Mouse (Mus musculus) liver, embryonic 15.5 days (tissue): Measurements from ENCODE around the gene Cyp2d10. TPM values are rescaled to one million over a fixed set of nuclear protein-coding genes. Genes with fewer than 3 reads are reported as not detected.
A peak's percentile ranks its signal among the peaks of the same experiment; 100 is the strongest.
"Not testable (repeated sequence)": the region's sequence is repeated elsewhere in the genome, so short reads cannot be mapped to it uniquely, and the experiment has no call there.

Source experiments
- ATAC-seq: fragments of 200-750 bp; cut with Nextera tagmentation; 2 replicates; pipeline ENCODE4 v1.8.0; 2017; ENCODE audit warnings: moderate number of reproducible peaks, mild to moderate bottlenecking, moderate library complexity; ENCODE audit not compliant: insufficient read depth
- H3K27ac ChIP-seq: fragments of 300-500 bp; sonication (generic); replicated peaks from 2 replicates; pipeline ENCODE4 v1.5.1; 2015; ENCODE audit warnings: mild to moderate bottlenecking, inconsistent platforms
- H3K27me3 ChIP-seq: fragments of 300-500 bp; sonication (generic); 2 replicates; pipeline ENCODE4 v1.6.1; 2015; ENCODE audit warnings: mild to moderate bottlenecking, inconsistent platforms
- H3K36me3 ChIP-seq: fragments of 300-500 bp; sonication (generic); replicated peaks from 2 replicates; pipeline ENCODE4 v1.6.1; 2015; ENCODE audit warnings: moderate library complexity, mild to moderate bottlenecking, inconsistent platforms
- H3K4me1 ChIP-seq: fragments of 300-500 bp; sonication (generic); replicated peaks from 2 replicates; pipeline ENCODE4 v1.6.1; 2015; ENCODE audit warnings: inconsistent platforms
- H3K4me2 ChIP-seq: fragments of 300-500 bp; sonication (generic); 2 replicates; pipeline ENCODE4 v1.6.1; 2015; ENCODE audit warnings: moderate library complexity, mild to moderate bottlenecking, inconsistent platforms
- H3K4me3 ChIP-seq: fragments of 300-500 bp; sonication (generic); replicated peaks from 2 replicates; pipeline ENCODE4 v1.5.1; 2015; ENCODE audit warnings: mild to moderate bottlenecking, inconsistent platforms
- H3K9ac ChIP-seq: fragments of 300-500 bp; sonication (generic); 2 replicates; pipeline ENCODE4 v1.6.1; 2015; ENCODE audit warnings: moderate library complexity, mild to moderate bottlenecking, inconsistent platforms
- H3K9me3 ChIP-seq: fragments of 300-500 bp; sonication (generic); replicated peaks from 2 replicates; pipeline ENCODE4 v1.6.1; 2016; ENCODE audit warnings: inconsistent platforms
- WGBS: fragments of 180-500 bp; shearing (Covaris S2); methylation state at CpG from one replicate; pipeline ENCODE4 v1.1.7; 2015; ENCODE audit warnings: mixed read lengths; ENCODE audit not compliant: insufficient replicate concordance; 5-methylcytosine and 5-hydroxymethylcytosine counted together
- polyA plus RNA-seq: library from polyadenylated mRNA; unstranded; fragments of >200 nt; fragmentation: Nextera tagmentation; extraction: Ambion mirVana; gene quantifications from 2 replicates; pipeline ENCODE4 v1.2.1, GENCODE M21; 2015

Gene Cyp2d10
- polyA plus RNA-seq, 1 experiment from 2014 or later, result 52.7 TPM

DNA sequence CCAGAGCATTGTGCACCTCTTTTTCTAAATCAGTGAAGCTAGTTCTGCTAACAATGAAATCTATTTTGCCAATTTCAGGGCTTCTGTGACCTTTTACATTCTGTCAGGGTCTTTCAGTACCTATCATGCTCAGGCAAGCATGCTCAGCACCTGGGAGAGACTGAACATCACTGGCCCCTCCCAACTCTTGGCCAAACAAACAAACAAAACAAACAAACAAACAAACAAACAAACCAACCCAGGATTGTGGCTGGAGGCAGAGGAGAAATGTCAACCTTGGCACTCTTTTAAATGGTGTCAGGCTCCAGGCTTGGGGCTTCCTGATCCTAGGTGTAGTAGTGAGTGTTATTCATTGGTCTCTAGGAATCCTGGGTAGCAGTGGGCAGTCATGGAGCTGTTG lies 26.1 kb upstream of the Cyp2d10 start, which contains the start of gene Cyp2d9:
Cyp2d9 (plus strand) TSS at position 301 of the 400 bp plus-strand sequence.
- no peak within 1 kb of the TSS for H3K9ac ChIP-seq
- no peaks in the 10 kb centered on the region for H3K27me3 ChIP-seq
- no peak within 1 kb of the TSS for H3K27ac ChIP-seq
- no peak within 1 kb of the TSS for H3K4me3 ChIP-seq
- no peak within 1 kb of the TSS for H3K4me2 ChIP-seq
- no peaks in the 10 kb centered on the region for H3K9me3 ChIP-seq
- H3K36me3 ChIP-seq, result no peaks in the 10 kb centered on the region
- H3K4me1 ChIP-seq, result no peaks in the 10 kb centered on the region
- ATAC-seq, result no peak

DNA sequence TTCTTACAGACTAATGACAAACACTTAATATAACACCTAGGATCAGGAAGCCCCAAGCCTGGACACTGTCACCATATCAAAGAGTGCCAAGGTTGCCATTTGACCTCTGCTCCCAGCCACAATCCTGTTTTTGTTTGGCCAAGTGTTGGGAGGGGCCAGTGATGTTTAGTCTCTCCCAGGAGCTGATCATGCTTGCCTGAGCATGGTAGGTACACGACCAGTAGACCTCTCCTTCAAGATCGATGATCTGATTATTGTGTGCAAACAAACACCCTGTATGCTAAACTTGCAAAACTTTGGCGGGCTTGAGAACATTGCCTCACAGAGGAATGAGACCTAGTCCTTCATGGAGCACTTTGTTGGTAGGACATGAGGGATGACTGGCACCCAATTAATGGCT lies 16.5 kb upstream of the Cyp2d10 start:
- H3K9ac ChIP-seq, result no peak overlapping the region
- H3K27ac ChIP-seq, result no peak overlapping the region
- no peaks in the 10 kb centered on the region for H3K9me3 ChIP-seq
- H3K27me3 ChIP-seq, result no peaks in the 10 kb centered on the region
- no peak overlapping the region for H3K4me3 ChIP-seq
- no peaks in the 10 kb centered on the region for H3K36me3 ChIP-seq
- H3K4me1 ChIP-seq, result no peaks in the 10 kb centered on the region
- 43% methylated on average over 3 of the region's 3 CpGs for WGBS
- no peak overlapping the region for H3K4me2 ChIP-seq
- ATAC-seq, result 0 out of 2 replicates have a peak, but pooled peaks have one; percentile 25

DNA sequence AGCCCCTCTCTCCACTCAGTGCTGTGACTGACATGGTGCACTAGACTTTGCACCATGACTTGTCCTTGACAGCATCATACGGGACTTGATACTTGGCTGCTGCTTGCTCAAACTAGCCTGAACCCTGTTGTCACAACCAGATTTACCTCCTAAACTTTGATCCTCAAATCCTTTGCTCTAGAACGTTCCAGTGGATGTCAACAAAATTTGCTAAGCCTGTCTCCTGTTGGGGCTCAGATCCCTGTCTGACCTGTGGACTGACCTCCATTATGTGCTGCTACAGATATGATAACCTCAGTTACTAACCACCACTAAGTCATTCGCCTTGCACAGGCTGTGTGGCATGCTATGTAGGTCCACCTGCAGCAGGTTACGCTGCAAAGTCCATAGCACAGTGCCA lies 15.9 kb upstream of the Cyp2d10 start:
- 42% methylated on average over 4 of the region's 4 CpGs for WGBS
- ATAC-seq, result no peak

DNA sequence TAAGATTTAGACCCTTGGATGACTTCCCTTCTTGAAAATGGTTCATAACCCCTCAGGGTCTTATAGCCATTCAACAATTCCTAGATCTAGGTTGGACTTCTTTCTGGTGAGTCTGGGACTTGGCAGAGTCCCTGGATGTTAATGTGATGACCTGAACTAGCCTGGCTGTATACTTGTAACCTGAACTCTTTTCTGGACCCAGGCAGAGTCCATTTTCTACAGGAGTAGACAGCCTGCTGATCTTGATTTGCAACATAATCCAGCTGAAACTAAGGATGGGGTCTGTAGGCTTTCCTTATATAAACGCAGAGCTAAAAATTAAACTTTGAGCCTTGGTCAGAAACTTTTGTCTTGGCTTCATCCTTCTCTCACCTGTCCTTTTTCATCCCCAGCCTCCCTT lies 11.6 kb upstream of the Cyp2d10 start:
- H3K4me1 ChIP-seq, result no peaks in the 10 kb centered on the region
- WGBS, result 70% methylated on average over 1 of the region's 1 CpGs
- H3K27ac ChIP-seq, result no peak overlapping the region
- no peaks in the 10 kb centered on the region for H3K27me3 ChIP-seq
- H3K4me2 ChIP-seq, result no peak overlapping the region
- no peak for ATAC-seq
- no peaks in the 10 kb centered on the region for H3K9me3 ChIP-seq
- H3K9ac ChIP-seq, result no peak overlapping the region
- no peak overlapping the region for H3K4me3 ChIP-seq
- no peaks in the 10 kb centered on the region for H3K36me3 ChIP-seq

More for the DNA sequence above, 15.9 kb upstream of the Cyp2d10 start:
- Histone ChIP-seq H3K27me3 (no peaks in the 10 kb centered on the region), H3K9ac (no peak overlapping the region), H3K27ac (no peak overlapping the region), H3K9me3 (no peaks in the 10 kb centered on the region), H3K4me2 (no peak overlapping the region), H3K36me3 (no peaks in the 10 kb centered on the region), H3K4me3 (no peak overlapping the region), H3K4me1 (no peaks in the 10 kb centered on the region)

DNA sequence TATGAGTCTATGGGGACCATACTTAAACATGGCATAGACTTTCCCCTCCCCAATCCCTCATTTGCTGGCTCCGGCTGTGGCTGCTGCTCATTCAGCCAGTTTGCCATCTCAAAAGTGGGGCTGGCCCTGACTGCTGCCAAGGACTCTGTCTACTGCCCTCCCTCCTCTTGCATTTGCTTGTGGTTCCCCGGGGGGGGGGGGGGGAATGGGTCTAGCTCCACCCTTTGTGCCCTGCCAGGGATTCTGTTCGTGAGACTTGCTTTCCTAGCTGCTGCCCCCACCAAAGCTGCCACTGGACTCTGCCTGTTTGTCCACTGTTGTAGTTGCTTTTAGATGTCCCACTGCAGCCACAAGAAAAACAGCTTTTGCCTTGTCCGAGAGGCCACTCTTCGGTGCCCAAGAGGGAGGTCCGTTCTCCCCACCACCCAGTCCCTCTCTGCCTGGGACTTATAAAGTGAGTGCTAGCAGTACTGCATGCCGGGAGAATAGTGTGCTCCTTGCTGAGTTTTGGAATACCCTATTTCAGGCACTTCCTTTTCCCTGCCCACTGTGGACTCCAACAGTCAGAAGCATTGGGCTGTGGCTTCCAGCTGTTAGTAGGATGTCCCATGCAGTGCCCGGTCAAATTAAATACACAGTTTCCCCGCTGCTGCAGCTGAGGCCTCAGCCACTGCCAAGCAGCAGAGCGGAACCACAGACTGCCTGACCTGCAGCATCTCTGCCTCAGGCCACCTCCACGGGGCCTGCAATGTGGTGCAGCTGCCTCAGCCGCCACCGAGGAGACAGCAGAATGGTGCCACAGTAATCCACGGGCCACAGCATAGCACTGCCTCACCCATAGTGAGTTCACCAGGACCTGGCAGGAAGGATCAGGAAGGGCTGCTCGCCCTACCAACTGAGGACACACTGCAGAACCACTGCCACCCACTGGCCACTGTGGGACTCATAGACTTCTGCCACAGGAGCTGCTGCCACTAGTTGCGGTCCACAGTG lies 10.1 kb upstream of the Cyp2d10 start:
- H3K27me3 ChIP-seq, result no peaks in the 10 kb centered on the region
- no peaks in the 10 kb centered on the region for H3K9me3 ChIP-seq
- no peaks in the 10 kb centered on the region for H3K4me1 ChIP-seq
- H3K27ac ChIP-seq, result no peak overlapping the region
- H3K36me3 ChIP-seq, result no peaks in the 10 kb centered on the region
- ATAC-seq, result peak; percentile 58
- H3K4me3 ChIP-seq, result no peak overlapping the region
- no peak overlapping the region for H3K4me2 ChIP-seq
- WGBS, result 35% methylated on average over 16 of the region's 16 CpGs
- H3K9ac ChIP-seq, result no peak overlapping the region

DNA sequence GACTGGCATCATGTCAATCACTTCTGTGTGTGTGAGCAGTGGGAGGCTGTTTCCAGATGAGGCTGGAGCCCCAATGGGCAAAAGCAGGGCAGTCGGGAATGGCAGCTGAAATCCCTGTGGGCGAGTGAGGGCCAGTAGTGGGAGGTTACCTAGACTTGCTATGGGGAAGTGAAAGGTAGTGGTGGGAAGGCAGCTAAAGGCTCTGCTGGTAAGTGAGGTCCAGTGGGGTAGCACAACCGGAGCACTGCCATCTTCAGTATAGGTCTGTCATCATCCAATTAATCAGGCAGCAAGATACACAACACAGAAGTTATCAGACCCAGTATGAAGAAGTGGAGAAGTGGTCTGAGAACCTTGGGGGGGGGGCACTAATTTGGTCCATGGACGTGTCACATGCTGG lies 541 bp upstream of the Cyp2d10 start:
- ATAC-seq, result no peak
- 51% methylated on average over 4 of the region's 4 CpGs for WGBS
- no peak overlapping the region for H3K4me3 ChIP-seq
- H3K9me3 ChIP-seq, result no peaks in the 10 kb centered on the region
- H3K4me1 ChIP-seq, result no peaks in the 10 kb centered on the region
- no peak overlapping the region for H3K27ac ChIP-seq
- H3K36me3 ChIP-seq, result no peaks in the 10 kb centered on the region
- no peak overlapping the region for H3K9ac ChIP-seq
- H3K27me3 ChIP-seq, result no peaks in the 10 kb centered on the region
- H3K4me2 ChIP-seq, result no peak overlapping the region

DNA sequence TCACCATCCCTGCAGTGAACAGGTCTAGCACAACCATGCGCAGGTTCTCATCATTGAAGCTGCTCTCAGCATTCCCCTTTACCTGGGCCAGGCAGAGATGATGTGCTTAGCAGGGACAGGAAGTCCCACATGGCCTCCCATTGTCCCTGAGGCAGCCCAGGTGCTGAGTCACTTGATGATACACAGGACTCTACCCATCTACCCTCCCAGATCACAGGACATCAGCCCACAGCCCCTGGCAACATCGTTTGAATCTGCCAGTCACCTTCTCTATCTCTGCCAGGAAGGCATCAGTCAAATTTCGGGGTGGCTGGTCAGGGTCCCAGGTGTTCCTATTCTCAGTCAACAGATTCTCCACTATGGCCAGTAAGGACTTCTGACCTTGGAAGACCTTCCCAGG lies 2.8 kb downstream of the Cyp2d10 start:
- Histone ChIP-seq H3K27me3 (no peaks in the 10 kb centered on the region), H3K27ac (no peak overlapping the region), H3K36me3 (no peaks in the 10 kb centered on the region), H3K9ac (no peak overlapping the region), H3K4me2 (no peak overlapping the region), H3K4me1 (no peaks in the 10 kb centered on the region), H3K9me3 (no peaks in the 10 kb centered on the region), H3K4me3 (no peak overlapping the region)
- 60% methylated on average over 3 of the region's 3 CpGs for WGBS
- no peak for ATAC-seq

DNA sequence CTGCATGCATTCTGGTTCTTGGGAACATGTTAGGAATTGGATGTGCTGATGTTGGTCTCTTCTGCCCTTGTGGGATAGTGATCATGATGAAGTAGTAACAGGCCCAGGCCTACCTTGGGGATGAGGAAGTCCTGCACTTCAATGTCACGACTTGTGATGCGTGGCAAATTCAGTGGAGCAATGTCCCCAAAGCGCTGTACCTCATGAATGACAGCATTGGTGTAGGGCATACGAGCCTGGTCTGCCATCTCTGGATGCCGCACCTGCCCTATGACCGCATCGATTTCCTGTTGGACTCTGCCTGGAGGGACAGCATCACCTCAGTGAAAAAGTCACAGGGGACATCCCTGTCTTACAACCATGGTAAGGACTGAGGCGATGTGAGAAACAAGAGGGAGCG lies 3.4 kb downstream of the Cyp2d10 start:
- no peaks in the 10 kb centered on the region for H3K4me1 ChIP-seq
- H3K4me3 ChIP-seq, result no peak overlapping the region
- H3K27ac ChIP-seq, result no peak overlapping the region
- no peak overlapping the region for H3K4me2 ChIP-seq
- H3K36me3 ChIP-seq, result no peaks in the 10 kb centered on the region
- no peak overlapping the region for H3K9ac ChIP-seq
- no peaks in the 10 kb centered on the region for H3K27me3 ChIP-seq
- 72% methylated on average over 9 of the region's 9 CpGs for WGBS
- H3K9me3 ChIP-seq, result no peaks in the 10 kb centered on the region
- ATAC-seq, result no peak

DNA sequence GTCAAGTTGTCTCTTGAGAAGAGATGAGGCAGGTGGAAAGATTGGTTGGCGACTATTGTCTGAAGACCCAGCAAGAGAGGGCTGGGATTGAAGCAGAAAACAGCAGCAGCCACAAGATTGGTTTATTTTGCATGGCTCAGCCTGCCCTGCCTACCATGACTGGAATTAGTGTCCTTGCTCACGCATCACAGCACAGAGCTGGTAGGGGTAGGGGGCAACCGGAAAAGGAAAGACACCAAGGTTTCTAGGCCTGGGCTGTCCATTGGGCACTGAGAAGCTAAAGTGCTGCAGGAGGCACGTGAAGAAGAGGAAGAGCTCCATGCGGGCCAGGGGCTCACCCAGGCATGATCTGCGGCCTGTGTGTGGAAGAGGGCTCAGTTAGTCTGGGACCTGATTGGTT lies 4.3 kb downstream of the Cyp2d10 start:
- H3K4me2 ChIP-seq, result no peak overlapping the region
- no peak overlapping the region for H3K27ac ChIP-seq
- H3K36me3 ChIP-seq, result no peaks in the 10 kb centered on the region
- no peaks in the 10 kb centered on the region for H3K27me3 ChIP-seq
- ATAC-seq, result no peak
- H3K9me3 ChIP-seq, result no peaks in the 10 kb centered on the region
- H3K4me3 ChIP-seq, result no peak overlapping the region
- no peak overlapping the region for H3K9ac ChIP-seq
- H3K4me1 ChIP-seq, result no peaks in the 10 kb centered on the region
- 61% methylated on average over 6 of the region's 6 CpGs for whole genome bisulfite sequencing

DNA sequence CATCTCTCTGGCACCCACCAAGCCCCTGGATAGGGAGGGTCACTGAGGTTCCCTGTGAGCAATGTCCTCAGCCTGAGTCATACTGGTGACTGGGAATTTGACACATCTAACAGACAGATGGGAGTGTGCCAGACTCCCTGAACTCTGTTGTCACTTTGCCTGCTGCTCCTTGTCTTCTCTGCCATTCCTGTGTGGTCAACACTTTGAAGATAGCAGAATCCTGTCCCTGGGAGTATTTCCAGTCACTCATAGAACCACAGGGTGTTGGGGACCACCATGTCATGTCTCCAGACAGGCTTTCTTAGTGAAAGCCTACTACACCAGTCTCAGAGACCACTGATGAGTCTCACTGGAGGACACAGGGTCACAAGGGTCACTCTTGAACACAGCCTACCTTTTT lies 4.9 kb downstream of the Cyp2d10 start:
- H3K27ac ChIP-seq, result no peak overlapping the region
- H3K4me3 ChIP-seq, result no peak overlapping the region
- no peak overlapping the region for H3K9ac ChIP-seq
- no peaks in the 10 kb centered on the region for H3K4me1 ChIP-seq
- no peaks in the 10 kb centered on the region for H3K9me3 ChIP-seq
- H3K36me3 ChIP-seq, result no peaks in the 10 kb centered on the region
- no peak for ATAC-seq
- no peaks in the 10 kb centered on the region for H3K27me3 ChIP-seq
- no peak overlapping the region for H3K4me2 ChIP-seq

DNA sequence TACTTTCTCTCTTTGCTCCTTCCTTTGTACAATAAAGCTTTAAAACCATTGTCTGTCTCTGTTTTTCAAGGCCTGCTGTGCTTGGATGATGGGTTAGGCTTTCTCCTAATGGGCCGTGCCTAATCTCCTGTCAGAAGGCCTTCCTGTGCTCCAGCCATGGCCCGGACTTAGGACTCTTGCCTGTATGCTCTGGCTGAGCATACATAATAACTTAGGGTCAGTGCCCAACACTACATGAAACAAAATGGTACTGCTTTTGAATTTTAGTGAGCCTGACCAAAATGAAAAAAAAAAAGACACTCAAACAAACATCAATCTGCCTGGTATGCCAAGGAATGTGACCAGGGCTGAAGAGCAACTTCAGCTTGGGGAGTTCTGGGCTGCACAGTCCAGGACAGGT lies 5.5 kb downstream of the Cyp2d10 start:
- Histone ChIP-seq H3K4me3 (no peak overlapping the region), H3K27ac (no peak overlapping the region), H3K9me3 (no peaks in the 10 kb centered on the region), H3K4me2 (no peak overlapping the region), H3K27me3 (no peaks in the 10 kb centered on the region), H3K9ac (no peak overlapping the region), H3K4me1 (no peaks in the 10 kb centered on the region), H3K36me3 (no peaks in the 10 kb centered on the region)
- WGBS, result 40% methylated on average over 2 of the region's 2 CpGs
- ATAC-seq, result no peak

DNA sequence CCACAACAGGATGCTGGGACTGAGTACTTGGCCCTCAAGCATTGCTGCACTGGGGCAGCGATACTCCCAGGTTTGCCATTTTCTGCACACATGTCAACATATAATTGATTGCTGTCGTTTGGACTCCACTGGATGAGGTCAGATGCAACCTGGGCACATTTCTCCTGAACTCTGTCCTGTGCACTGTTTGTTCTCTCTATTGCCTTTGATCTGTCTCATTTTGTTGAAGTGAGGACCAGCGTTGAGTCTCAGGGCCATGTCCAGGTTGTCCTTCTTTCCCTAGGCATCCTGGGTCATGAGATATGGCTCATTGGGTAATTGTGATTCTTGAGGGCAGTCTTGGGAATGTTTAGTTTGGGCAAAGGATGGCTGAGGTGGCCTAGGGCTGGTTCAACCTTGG lies 11.0 kb downstream of the Cyp2d10 start:
- not testable (repeated sequence) for H3K9me3 ChIP-seq, H3K36me3 ChIP-seq, H3K27ac ChIP-seq, H3K4me3 ChIP-seq, H3K9ac ChIP-seq, H3K4me1 ChIP-seq, H3K4me2 ChIP-seq, H3K27me3 ChIP-seq
- 0 out of 2 replicates have a peak, but pooled peaks have one; percentile 49 for ATAC-seq
- WGBS, result 48% methylated on average over 3 of the region's 3 CpGs
